Mouse (Mus musculus): Measurements from ENCODE around the gene Cfap70. TPM values are rescaled to one million over a fixed set of nuclear protein-coding genes. Genes with fewer than 3 reads are reported as not detected.

The Cfap70 gene
- 0.06 TPM in 1 of 2 replicates, not detected in the other for polyA plus RNA-seq (2012; rRNA removed)

DNA sequence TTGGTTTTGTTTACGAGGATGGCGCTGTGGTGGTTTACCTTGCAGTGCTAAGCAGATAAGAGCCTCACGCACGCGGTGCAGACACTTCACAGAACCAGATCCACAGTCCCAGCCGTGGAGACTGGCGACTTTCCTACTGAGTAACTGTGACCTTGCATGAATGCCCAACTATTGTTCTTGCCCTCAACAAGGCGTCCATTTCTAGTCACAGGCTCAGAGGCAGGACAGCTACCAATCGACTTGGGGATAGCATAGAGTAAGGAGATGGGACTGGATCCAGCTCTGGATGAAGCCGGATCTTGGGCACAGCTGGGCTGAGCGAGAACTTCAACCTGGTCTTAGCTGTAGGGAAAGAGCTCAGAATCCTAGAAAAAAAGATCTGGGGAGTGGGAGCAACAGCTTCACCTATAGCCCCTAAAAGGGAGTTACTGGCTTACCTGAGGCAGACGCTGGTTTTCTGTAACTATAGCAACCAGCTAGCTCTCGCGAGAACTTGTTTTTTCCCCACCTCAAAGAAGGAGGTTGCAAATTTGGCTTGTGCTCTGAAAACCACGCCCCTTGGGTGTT, at the start of gene Cfap70:
Gene Cfap70, minus strand, starts transcription at position 462 of the 567 bp plus-strand sequence.
- 3% methylated on average over 15 of the region's 15 CpGs for WGBS
- DNase-seq (ENCODE audit: low read depth, low spot score) = peak; percentile 56

DNA sequence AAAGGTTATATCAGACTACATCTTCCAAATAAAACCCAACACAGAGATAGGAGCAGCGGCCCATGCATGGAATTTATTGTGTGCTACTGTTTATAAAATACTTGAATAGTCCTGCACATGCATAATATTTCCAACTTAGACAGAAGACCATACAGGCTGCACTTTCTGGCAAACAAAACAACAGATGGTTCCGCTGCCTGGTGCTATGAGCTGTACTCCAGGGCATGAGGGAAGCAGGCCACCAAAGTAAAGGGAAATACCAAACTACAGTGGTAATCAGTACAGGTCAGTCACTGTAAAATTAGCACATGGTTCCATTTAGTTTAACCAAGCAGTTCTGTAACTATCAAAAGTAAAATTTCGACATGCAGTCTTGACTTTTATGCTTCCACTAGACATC, 48.0 kb upstream of the Cfap70 start:
- WGBS = 85% methylated on average over 3 of the region's 3 CpGs
- no peak for DNase-seq (ENCODE audit: low read depth, low spot score)

DNA sequence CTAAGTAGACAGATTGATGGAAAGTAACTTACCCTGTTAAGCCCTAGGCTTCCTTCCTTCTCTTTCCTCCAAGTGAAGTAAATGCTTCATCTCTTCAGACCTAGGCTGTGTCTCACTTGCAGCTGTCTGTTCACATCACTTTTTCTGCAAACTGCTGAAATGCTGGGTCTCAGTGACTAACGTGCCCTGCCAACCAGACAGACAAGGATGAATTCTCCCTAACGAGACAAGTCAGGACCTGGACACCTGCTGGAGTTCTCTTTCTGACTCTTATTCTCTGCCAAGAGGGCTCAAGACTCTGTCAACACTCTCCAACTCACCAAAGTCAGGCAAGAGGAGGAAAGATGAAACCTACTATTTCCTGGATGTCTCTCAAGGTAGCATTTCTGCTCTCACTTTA, 44.6 kb upstream of the Cfap70 start, which contains the start of gene Mss51:
Gene Mss51, minus strand, starts transcription at position 299 of the 400 bp plus-strand sequence.
- DNase-seq (ENCODE audit: low read depth, low spot score) = no peak
- WGBS = 82% methylated on average over 2 of the region's 2 CpGs

GRCm38 (mm10) chr14:20486031-20486430, 34.0 kb upstream of the Cfap70 start:
- DNase-seq (ENCODE audit: low read depth, low spot score) = no peak
- 96% methylated on average over 5 of the region's 5 CpGs for WGBS

DNA sequence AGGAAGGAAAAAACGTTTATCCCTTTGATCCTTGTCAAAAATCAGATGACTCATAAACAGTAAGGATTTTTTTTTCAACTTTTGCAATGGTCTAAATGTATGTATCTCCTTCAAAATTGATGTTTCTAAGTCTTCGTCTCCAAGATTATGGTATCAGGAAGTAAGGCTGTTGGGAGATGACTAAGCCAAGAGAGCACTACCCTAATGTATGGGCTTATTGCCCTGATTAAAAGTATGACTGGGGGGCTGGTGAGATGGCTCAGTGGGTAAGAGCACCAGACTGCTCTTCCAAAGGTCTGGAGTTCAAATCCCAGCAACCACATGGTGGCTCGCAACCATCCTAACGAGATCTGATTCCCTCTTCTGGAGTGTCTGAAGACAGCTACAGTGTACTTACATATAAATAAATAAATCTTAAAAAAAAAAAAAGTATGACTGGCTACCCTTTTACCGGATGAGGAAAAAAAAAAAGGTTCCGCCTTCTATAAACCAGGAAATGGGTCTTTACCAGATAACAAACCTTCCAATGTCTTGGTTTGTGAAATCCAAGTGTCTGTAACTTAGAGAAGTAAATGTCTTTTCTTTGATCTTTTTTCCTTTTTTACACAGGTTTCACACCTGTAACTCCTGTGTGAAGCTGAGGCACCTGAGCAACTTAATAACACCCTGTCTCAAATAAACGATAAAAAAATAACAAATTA, 30.2 kb upstream of the Cfap70 start:
- DNase-seq (ENCODE audit: low read depth, low spot score) = no peak
- 78% methylated on average over 7 of the region's 7 CpGs for WGBS

DNA sequence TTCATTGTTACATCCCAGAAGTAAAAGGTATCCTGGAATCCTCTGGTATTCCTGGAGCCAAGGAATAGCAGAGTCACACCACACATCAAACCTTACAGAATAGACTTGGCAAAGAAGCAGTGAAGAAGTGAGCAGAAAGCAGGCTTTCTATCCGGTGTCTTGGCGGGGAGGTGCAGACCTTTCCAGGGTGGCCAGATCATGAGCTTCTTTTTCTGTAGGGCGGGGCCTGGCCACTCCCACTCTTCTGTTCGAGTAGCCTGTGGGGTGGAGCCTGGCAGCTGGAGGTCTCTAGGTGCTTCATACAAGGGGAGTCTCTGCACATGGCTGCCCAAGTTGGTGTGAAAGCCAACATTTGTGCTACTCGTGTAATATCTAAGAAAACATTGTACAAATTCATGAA, 29.2 kb upstream of the Cfap70 start:
- no peak for DNase-seq (ENCODE audit: low read depth, low spot score)
- 24% methylated on average over 5 of the region's 5 CpGs for whole genome bisulfite sequencing

- DNase-seq (ENCODE audit: low read depth, low spot score) = no peak
- 72% methylated on average over 1 of the region's 1 CpGs for WGBS
Measured at GRCm38 (mm10) chr14:20480195-20480579, 28.2 kb upstream of the Cfap70 start.

GRCm38 (mm10) chr14:20479291-20480194, 27.5 kb upstream of the Cfap70 start, which contains the start of gene Anxa7:
Gene Anxa7 (minus strand): TSS chr14:20480133.
- DNase-seq (ENCODE audit: low read depth, low spot score) = peak; percentile 93
- under 1% methylated on average over 48 of the region's 48 CpGs for WGBS

- WGBS = under 1% methylated on average over 7 of the region's 7 CpGs
- peak; percentile 95 for DNase-seq (ENCODE audit: low read depth, low spot score)
Measured at GRCm38 (mm10) chr14:20478801-20479200, 26.8 kb upstream of the Cfap70 start.

DNA sequence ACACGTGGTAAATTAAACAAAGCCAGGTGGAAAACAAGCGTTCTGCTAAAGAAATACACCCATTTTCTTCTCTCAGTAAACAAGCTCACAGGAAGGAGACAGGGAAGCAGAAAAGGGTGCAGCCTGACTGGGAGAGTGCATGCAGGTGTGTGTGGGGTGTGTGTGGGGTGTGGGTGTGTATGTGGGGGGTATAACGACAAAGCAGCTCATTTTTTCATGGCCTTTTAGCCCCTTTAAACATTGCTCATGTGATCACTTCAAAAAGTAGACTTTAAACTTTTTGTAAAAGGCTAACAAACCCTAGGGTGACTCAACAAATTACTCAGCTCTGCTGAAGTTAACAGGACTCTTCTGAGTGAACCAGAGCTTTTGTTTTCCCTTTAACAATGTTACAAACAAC, 26.4 kb upstream of the Cfap70 start:
- WGBS = 6% methylated on average over 3 of the region's 3 CpGs
- DNase-seq (ENCODE audit: low read depth, low spot score) = peak; percentile 68

GRCm38 (mm10) chr14:20477261-20478025, 25.4 kb upstream of the Cfap70 start:
- DNase-seq (ENCODE audit: low read depth, low spot score) = no peak
- 67% methylated on average over 4 of the region's 4 CpGs for WGBS

GRCm38 (mm10) chr14:20460216-20460615, 8.2 kb upstream of the Cfap70 start:
- WGBS = 86% methylated on average over 14 of the region's 14 CpGs
- no peak for DNase-seq (ENCODE audit: low read depth, low spot score)

GRCm38 (mm10) chr14:20458378-20458777, 6.4 kb upstream of the Cfap70 start:
- no peak for DNase-seq (ENCODE audit: low read depth, low spot score)
- WGBS = 94% methylated on average over 9 of the region's 9 CpGs

DNA sequence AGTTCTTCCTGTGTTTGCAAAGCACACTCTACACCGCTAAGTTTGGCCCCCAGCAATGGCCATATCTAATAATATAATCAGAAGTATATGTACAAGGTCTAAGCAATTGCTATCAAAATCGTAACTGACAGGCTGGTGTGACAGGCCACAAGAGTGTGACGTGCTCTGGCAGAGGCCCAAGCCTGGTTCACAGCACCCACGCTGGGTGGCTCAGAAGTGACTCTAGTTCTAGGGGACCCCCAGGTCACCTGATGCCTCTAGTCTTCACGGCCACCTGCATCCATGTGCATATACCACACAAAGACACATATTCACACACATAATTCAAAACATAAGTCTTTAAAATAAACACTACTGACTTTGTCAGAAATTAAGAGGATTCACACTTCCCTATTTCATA, 903 bp upstream of the Cfap70 start:
- no peak for DNase-seq (ENCODE audit: low read depth, low spot score)
- 92% methylated on average over 5 of the region's 5 CpGs for WGBS

- DNase-seq (ENCODE audit: low read depth, low spot score) = no peak
- WGBS = 6% methylated on average over 2 of the region's 2 CpGs
Measured at GRCm38 (mm10) chr14:20451302-20451701, 724 bp downstream of the Cfap70 start.

GRCm38 (mm10) chr14:20447209-20447608, 4.8 kb downstream of the Cfap70 start:
- 22% methylated on average over 12 of the region's 12 CpGs for WGBS
- no peak for DNase-seq (ENCODE audit: low read depth, low spot score)

DNA sequence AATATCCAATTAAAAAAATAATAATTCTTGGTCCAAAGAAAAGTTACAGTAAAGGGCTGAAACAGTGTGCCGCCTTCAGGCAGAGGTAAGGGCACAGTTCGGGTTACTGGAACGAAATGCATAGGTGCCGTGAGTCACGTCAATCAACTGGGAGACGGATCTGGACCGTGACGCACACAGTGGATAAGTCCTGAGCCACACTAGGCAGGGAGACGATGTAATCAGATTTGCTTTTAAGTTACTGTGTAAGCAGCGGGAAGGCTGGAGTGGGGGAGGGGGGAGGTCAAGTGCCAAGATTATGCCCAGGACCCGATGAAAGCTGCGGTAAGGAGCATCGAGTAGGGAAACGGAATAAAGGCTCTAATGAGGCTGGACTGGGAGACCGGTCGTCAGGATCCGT, 9.8 kb downstream of the Cfap70 start:
- DNase-seq (ENCODE audit: low read depth, low spot score) = no peak
- WGBS = 79% methylated on average over 17 of the region's 17 CpGs

DNA sequence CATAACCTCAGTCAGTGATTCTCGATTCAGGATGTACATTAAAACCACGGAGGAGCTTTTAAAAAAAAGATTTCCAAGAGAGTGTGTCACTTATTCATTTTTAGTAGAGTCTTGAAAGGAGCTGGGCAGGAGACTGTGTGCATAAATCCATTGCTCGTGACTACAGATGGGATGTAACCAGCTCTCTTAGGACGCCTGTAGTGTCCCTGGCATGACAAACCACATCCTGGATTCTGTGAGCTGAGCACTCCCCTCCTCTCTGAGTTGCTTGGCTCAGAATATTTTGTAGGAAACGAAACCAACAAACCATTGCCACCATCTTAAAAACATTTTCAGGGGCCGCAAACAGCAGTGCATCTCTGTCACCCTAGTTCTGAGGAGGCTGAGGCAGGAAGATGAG, 15.1 kb downstream of the Cfap70 start:
- no peak for DNase-seq (ENCODE audit: low read depth, low spot score)
- WGBS = 60% methylated on average over 6 of the region's 6 CpGs

DNA sequence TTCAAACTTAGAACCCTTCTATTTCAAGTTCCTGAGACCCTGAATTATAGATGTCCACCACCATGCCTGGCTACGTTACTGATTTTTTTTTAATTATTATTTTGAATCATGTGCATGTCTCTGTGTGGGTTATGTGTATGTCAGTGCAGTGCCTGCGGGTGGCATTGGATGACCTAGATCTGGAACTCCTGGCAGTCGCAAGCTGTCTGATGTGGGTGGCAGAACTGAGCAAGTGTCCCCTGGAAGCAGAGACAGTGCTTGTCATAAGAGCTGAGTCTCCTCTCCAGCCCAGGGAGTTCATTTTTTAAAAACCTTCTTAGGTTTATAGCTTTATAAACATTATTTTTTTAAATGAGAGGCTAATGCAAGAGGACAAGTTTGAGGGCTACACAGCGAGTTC, 19.6 kb downstream of the Cfap70 start:
- DNase-seq (ENCODE audit: low read depth, low spot score) = no peak
- WGBS = 83% methylated on average over 4 of the region's 4 CpGs

DNA sequence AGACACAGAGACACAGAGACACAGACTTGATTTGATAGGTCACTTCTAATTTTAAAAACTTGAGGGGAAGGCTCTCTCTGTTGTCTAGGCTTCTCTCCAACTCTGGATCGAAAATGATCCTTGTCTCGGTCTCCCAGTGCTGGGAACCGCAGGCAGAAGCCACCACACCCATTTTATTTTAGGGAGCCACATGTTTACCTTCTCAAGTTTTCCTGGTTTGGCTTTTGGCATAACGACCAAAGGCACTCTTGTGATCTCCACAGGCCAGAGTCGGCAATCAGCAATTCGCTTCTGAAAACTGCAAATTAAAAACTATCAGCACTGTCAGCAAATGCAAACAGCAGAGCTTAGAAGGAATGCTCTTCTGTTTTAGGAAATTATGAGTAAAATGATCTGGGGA, 20.3 kb downstream of the Cfap70 start:
- DNase-seq (ENCODE audit: low read depth, low spot score) = no peak
- WGBS = 15% methylated on average over 6 of the region's 6 CpGs
